Mouse (Mus musculus) cortical plate, adult 2 months (tissue): ENCODE measurements around the gene Clrn3.

ENCODE experiments used
- CTCF ChIP-seq: fragments of 200-500 bp; IDR thresholded peaks from 2 replicates; pipeline ENCODE4 v1.5.1; 2011; ENCODE audit warnings: mild to moderate bottlenecking, control low read depth, low read length; ENCODE audit not compliant: insufficient read depth; ENCODE audit errors: extremely low read depth
- POLR2A ChIP-seq: fragments of 200-500 bp; IDR thresholded peaks from 2 replicates; pipeline ENCODE4 v1.6.1; 2011; ENCODE audit warnings: mild to moderate bottlenecking, low read length, control low read depth; ENCODE audit not compliant: insufficient read depth; ENCODE audit errors: extremely low read depth

GRCm38 (mm10) chr7:135551547-135551946, 23.1 kb upstream of the Clrn3 start:
- TF ChIP-seq CTCF (no peak), POLR2A (no peak)
